Mouse (Mus musculus): ENCODE measurements around the gene Ilf2. TPM values are rescaled to one million over a fixed set of nuclear protein-coding genes. Genes with fewer than 3 reads are reported as not detected.
A peak's percentile ranks its signal among the peaks of the same experiment; 100 is the strongest.

The Ilf2 gene
- polyA plus RNA-seq, 1 experiment: 50.4 TPM

DNA sequence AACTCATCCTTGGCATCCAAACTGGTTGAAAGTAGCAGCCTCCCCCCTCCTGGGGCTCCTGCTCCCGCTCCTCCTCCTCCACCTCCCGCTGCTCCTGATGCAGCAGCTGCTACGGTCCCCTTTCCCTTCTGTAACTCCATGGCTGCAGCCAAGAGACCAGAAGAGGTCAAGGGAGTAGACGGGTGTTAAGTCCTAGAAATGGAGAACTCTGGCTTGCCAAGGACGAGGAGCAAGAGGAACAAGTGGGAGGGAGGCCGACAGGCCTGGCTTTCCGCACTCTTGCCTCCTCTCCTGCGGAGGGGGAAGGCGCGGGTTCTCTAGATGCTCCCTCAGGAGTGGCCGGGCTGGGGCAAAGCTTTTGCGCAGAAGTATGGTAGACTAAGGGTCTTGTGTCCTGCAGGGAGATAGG lies 43.1 kb upstream of the Ilf2 start:
- H3K27me3 ChIP-seq (ENCODE audit: control insufficient read depth, insufficient read depth, insufficient read length): no peaks in the 10 kb centered on the region
- peaks cover 19% of the 10 kb centered on the region for H3K79me2 ChIP-seq (ENCODE audit: control insufficient read depth, insufficient read depth)
- peak overlapping the region; percentile 88 for H3K4me3 ChIP-seq
- TF ChIP-seq REST (IDR thresholded peaks at IDR 0.05; ENCODE audit: insufficient read depth, insufficient read length) (no peak), MYOD1 (IDR thresholded peaks at IDR 0.05; ENCODE audit: control insufficient read depth in 1 of 3, insufficient read length in 2 of 3, low read depth in 2 of 3) (peak in 1 of 3 experiments; percentile 10)
- H3K36me3 ChIP-seq (ENCODE audit: control insufficient read depth, insufficient read depth): no peaks in the 10 kb centered on the region
- peak overlapping the region; percentile 87 for H3K4me2 ChIP-seq (ENCODE audit: low read depth)
- peak overlapping the region; percentile 29 for H3ac ChIP-seq (ENCODE audit: control insufficient read depth, insufficient read length)

DNA sequence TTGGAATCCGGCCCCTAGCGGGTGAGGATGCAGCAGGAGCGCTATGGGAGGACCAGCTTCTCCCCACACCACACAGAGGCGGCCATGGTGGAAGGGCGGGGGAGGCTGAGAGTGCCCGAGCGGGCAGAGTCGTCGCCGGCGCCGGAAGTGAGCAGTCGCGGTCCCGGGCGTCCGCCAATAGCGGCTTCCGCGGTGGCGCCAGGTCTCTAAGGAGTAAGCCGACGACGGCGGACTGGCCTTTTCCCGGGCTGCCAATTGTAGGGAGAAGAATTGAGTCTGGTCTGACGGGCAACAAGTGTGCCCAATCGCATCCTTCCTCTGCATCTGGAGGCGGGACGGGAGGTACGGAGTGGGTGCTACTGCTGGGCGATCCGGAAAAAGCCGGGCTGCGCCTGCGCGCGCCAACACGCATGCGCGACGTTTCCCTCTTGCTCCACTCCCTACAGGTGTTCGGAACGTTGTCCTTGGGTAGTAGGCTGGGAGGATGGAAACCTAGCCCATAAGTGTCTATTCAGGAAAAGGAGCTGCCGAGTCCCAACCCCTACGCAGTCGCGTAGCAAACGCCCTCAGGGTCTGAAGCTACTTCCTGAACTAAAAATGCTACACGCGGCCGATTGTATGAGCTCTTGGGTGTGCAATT lies 42.4 kb upstream of the Ilf2 start, which contains the start of gene Ints3:
Gene Ints3 (minus strand): TSS at position 242 of the 640 bp plus-strand sequence.
- peak within 1 kb of the TSS; percentile 88 for H3K4me3 ChIP-seq

DNA sequence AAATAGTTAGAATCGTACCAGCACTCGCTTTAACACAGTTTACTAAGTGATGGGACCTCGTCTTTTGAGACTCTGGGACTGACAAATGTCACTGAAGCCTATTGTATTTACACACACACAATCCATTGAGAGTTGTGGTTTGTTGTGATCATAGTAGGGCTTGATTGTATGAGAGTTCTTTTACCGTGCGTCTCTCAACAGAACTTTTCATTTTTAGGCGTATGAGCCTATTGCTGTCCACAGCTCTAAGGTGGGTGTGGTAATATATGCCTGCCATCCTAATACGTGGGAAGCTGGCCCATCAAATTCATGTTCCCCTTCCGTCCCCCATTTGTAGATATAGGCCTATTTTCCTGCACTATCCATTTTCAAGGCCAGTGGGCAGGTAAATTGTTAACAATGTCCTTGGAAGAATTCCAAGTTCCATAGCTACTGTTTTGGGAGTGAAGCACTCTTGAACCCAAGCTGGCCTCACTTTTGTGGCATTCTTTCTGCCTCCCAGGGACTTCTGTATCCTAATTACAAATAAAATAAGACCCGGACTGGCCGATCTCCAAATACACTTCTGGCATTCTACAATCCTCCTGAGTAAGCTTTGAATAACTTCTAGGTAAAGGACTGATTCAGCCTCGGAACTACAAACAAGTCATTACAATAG lies 41.7 kb upstream of the Ilf2 start:
- TF ChIP-seq USF1 (IDR thresholded peaks at IDR 0.05; ENCODE audit: low read depth) (no peak), E2F4 (IDR thresholded peaks at IDR 0.05; ENCODE audit: insufficient read depth) (no peak)
- H3K4me3 ChIP-seq: peak overlapping the region; percentile 88
- no peak overlapping the region for H3ac ChIP-seq (ENCODE audit: control insufficient read depth, insufficient read length)
- peaks cover 19% of the 10 kb centered on the region for H3K79me2 ChIP-seq (ENCODE audit: control insufficient read depth, insufficient read depth)
- H3K36me3 ChIP-seq (ENCODE audit: control insufficient read depth, insufficient read depth): no peaks in the 10 kb centered on the region
- no peaks in the 10 kb centered on the region for H3K27me3 ChIP-seq (ENCODE audit: control insufficient read depth, insufficient read depth, insufficient read length)
- peak overlapping the region; percentile 95 for H3K4me2 ChIP-seq (ENCODE audit: low read depth)

More for the DNA sequence above, 42.4 kb upstream of the Ilf2 start, which contains the start of gene Ints3:
- Histone ChIP-seq H3K27me3 (ENCODE audit: control insufficient read depth, insufficient read depth, insufficient read length) (no peaks in the 10 kb centered on the region), H3K79me2 (ENCODE audit: control insufficient read depth, insufficient read depth) (peaks cover 19% of the 10 kb centered on the region), H3K36me3 (ENCODE audit: control insufficient read depth, insufficient read depth) (no peaks in the 10 kb centered on the region), H3K4me2 (ENCODE audit: low read depth) (peak within 1 kb of the TSS; percentile 95), H3ac (ENCODE audit: control insufficient read depth, insufficient read length) (peak within 1 kb of the TSS; percentile 29)
- TF ChIP-seq USF1 (IDR thresholded peaks at IDR 0.05; ENCODE audit: low read depth) (no peak), REST (IDR thresholded peaks at IDR 0.05; ENCODE audit: insufficient read depth, insufficient read length) (peak; percentile 16), TCF12 (IDR thresholded peaks at IDR 0.05; ENCODE audit: insufficient read depth, poor library complexity, severe bottlenecking) (no peak), CEBPB (IDR thresholded peaks at IDR 0.05; ENCODE audit: insufficient read depth, poor library complexity, severe bottlenecking) (no peak), POLR2AphosphoS2 (IDR thresholded peaks at IDR 0.05; ENCODE audit: insufficient read length, low read depth) (peak; percentile 91), MYOD1 (IDR thresholded peaks at IDR 0.05; ENCODE audit: control insufficient read depth in 1 of 3, insufficient read length in 2 of 3, low read depth in 2 of 3) (peak in 2 of 3 experiments; percentile 12 to 58), MAX (IDR thresholded peaks at IDR 0.05; ENCODE audit: low read depth) (no peak), TCF3 (IDR thresholded peaks at IDR 0.05; ENCODE audit: insufficient read length, low read depth) (no peak), E2F4 (IDR thresholded peaks at IDR 0.05; ENCODE audit: insufficient read depth) (peak; percentile 41), POLR2A (IDR thresholded peaks at IDR 0.05; ENCODE audit: insufficient read length, low read depth) (peak; percentile 78), MYOG (IDR thresholded peaks at IDR 0.05; ENCODE audit: control insufficient read depth in 1 of 3, insufficient read depth in 1 of 3, insufficient read length in 2 of 3, low read depth in 2 of 3) (no peak), SRF (IDR thresholded peaks at IDR 0.05; ENCODE audit: control insufficient read depth, insufficient read length, low read depth) (peak; percentile 19)

- H3ac ChIP-seq (ENCODE audit: control insufficient read depth, insufficient read length): no peak overlapping the region
- no peak overlapping the region for H3K4me3 ChIP-seq
- H3K27me3 ChIP-seq (ENCODE audit: control insufficient read depth, insufficient read depth, insufficient read length): no peaks in the 10 kb centered on the region
- H3K79me2 ChIP-seq (ENCODE audit: control insufficient read depth, insufficient read depth): peaks cover 9% of the 10 kb centered on the region
- no peak for TF ChIP-seq USF1 (IDR thresholded peaks at IDR 0.05; ENCODE audit: low read depth)
- TF ChIP-seq REST (IDR thresholded peaks at IDR 0.05; ENCODE audit: insufficient read depth, insufficient read length): no peak
- TF ChIP-seq POLR2A (IDR thresholded peaks at IDR 0.05; ENCODE audit: insufficient read length, low read depth): no peak
- no peak for TF ChIP-seq MAX (IDR thresholded peaks at IDR 0.05; ENCODE audit: low read depth)
- no peak for TF ChIP-seq TCF3 (IDR thresholded peaks at IDR 0.05; ENCODE audit: insufficient read length, low read depth)
- TF ChIP-seq TCF12 (IDR thresholded peaks at IDR 0.05; ENCODE audit: insufficient read depth, poor library complexity, severe bottlenecking): no peak
- no peaks in the 10 kb centered on the region for H3K36me3 ChIP-seq (ENCODE audit: control insufficient read depth, insufficient read depth)
- no peak overlapping the region for H3K4me2 ChIP-seq (ENCODE audit: low read depth)
Measured at GRCm38 (mm10) chr3:90437131-90437530, 38.8 kb upstream of the Ilf2 start.

DNA sequence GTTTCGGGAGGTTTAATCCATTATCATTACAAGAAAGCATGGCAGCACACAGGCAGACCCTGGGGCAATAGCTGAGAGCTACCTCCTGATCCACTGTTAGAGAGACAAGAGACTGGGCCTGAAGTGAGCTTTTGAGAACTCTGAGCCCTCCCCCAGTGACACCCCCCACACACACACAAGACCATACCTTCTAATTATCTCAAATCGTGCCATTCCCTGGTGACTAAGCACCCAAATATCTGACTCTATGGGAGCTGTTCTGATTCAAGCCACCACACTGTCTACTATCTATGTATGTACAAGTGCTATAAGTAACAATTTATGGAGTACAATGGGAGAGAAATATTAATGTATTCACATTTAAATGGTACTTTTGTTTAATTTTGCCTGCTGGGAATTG lies 35.2 kb upstream of the Ilf2 start:
- Histone ChIP-seq H3ac (ENCODE audit: control insufficient read depth, insufficient read length) (no peak overlapping the region), H3K4me2 (ENCODE audit: low read depth) (no peak overlapping the region), H3K36me3 (ENCODE audit: control insufficient read depth, insufficient read depth) (no peaks in the 10 kb centered on the region), H3K27me3 (ENCODE audit: control insufficient read depth, insufficient read depth, insufficient read length) (no peaks in the 10 kb centered on the region), H3K79me2 (ENCODE audit: control insufficient read depth, insufficient read depth) (no peaks in the 10 kb centered on the region), H3K4me3 (no peak overlapping the region)
- TF ChIP-seq E2F4 (IDR thresholded peaks at IDR 0.05; ENCODE audit: insufficient read depth) (no peak), CEBPB (IDR thresholded peaks at IDR 0.05; ENCODE audit: insufficient read depth, poor library complexity, severe bottlenecking) (no peak), POLR2A (IDR thresholded peaks at IDR 0.05; ENCODE audit: insufficient read length, low read depth) (no peak), TCF12 (IDR thresholded peaks at IDR 0.05; ENCODE audit: insufficient read depth, poor library complexity, severe bottlenecking) (no peak), MAX (IDR thresholded peaks at IDR 0.05; ENCODE audit: low read depth) (no peak), MYOG (IDR thresholded peaks at IDR 0.05; ENCODE audit: control insufficient read depth in 1 of 3, insufficient read depth in 1 of 3, insufficient read length in 2 of 3, low read depth in 2 of 3) (no peak)
